Mouse (Mus musculus) liver, embryonic 16.5 days (tissue): Measurements from ENCODE around the gene Klf13. TPM values are rescaled to one million over a fixed set of nuclear protein-coding genes. Genes with fewer than 3 reads are reported as not detected.

ENCODE experiments used
- ATAC-seq: fragments of 200-750 bp; cut with Nextera tagmentation; 2 replicates; pipeline ENCODE4 v1.8.0; 2017; ENCODE audit warnings: low read depth, mild to moderate bottlenecking, moderate number of reproducible peaks, moderate library complexity
- H3K27ac ChIP-seq: fragments of 300-500 bp; sonication (generic); 2 replicates; pipeline ENCODE4 v1.5.1; 2014; ENCODE audit warnings: mild to moderate bottlenecking, low read length
- H3K27me3 ChIP-seq: fragments of 300-500 bp; sonication (generic); 2 replicates; pipeline ENCODE4 v1.6.1; 2014; ENCODE audit warnings: low read depth, low read length, mixed read lengths; ENCODE audit not compliant: control insufficient read depth, insufficient read depth
- H3K36me3 ChIP-seq: fragments of 300-500 bp; sonication (generic); 2 replicates; pipeline ENCODE4 v1.6.1; 2014; ENCODE audit warnings: mild to moderate bottlenecking; ENCODE audit not compliant: control insufficient read depth, insufficient read depth
- H3K4me1 ChIP-seq: fragments of 300-500 bp; sonication (generic); 2 replicates; pipeline ENCODE4 v1.6.1; 2014; ENCODE audit warnings: low read depth, low read length, mixed read lengths; ENCODE audit not compliant: control insufficient read depth
- H3K4me2 ChIP-seq: fragments of 300-500 bp; sonication (generic); 2 replicates; pipeline ENCODE4 v1.6.1; 2014; ENCODE audit warnings: low read depth, low read length, mixed read lengths
- H3K4me3 ChIP-seq: fragments of 300-500 bp; sonication (generic); 2 replicates; pipeline ENCODE4 v1.5.1; 2014; ENCODE audit warnings: low read depth, mild to moderate bottlenecking, low read length
- H3K9ac ChIP-seq: fragments of 300-500 bp; sonication (generic); 2 replicates; pipeline ENCODE4 v1.6.1; 2014; ENCODE audit warnings: low read depth, low read length
- H3K9me3 ChIP-seq: fragments of 300-500 bp; sonication (generic); replicated peaks from 2 replicates; pipeline ENCODE4 v1.6.1; 2016; ENCODE audit warnings: low read length; ENCODE audit not compliant: control insufficient read depth
- WGBS: fragments of 180-500 bp; shearing (Covaris S2); extraction: QIAGEN DNeasy Blood & Tissue Kit; methylation state at CpG from one replicate; pipeline ENCODE4 v1.1.7; 2014; ENCODE audit not compliant: insufficient replicate concordance; 5-methylcytosine and 5-hydroxymethylcytosine counted together
- polyA plus RNA-seq: library from polyadenylated mRNA; unstranded; fragments of >200 nt; fragmentation: Nextera tagmentation; extraction: Ambion mirVana; gene quantifications from 2 replicates; pipeline ENCODE4 v1.2.1, GENCODE M21; 2015

Gene Klf13
- polyA plus RNA-seq, 1 experiment from 2014 or later = 16.6 TPM

DNA sequence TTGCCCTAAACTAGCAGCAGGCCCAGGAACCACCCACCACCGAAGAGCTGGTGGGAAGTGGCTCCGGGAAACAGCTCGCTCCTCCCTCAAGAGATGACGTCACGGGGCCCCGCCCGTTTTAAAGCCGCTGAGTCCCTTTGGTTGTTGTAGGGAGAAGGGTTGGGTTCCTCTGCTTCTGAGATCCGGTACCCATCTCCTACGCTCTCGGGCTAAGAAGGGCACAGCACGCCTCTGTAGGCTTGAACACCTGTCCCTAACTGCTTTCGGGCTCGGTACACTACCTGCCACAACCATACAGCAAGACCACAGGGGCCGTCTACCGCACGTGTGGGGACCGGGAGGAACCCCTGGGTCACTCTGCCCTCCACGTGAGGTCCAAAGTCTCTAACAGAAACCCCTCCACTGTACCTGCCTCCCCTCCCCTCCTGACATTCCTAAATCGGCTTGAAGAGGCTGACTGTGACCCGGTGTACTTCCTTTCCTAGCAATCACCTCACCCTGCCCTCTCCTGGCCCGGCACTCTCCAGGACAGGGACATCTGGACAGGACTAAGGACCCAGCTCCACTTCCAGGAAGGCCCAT, 80.1 kb downstream of the Klf13 start:
- WGBS = 5% methylated on average over 22 of the region's 22 CpGs
- peak; percentile 77 for ATAC-seq
- peak overlapping the region; percentile 62 for H3K9ac ChIP-seq
- no peaks in the 10 kb centered on the region for H3K36me3 ChIP-seq
- peaks cover 5% of the 10 kb centered on the region for H3K4me1 ChIP-seq
- H3K4me3 ChIP-seq = peak overlapping the region; percentile 57
- no peaks in the 10 kb centered on the region for H3K27me3 ChIP-seq
- H3K9me3 ChIP-seq = no peaks in the 10 kb centered on the region
- peak overlapping the region; percentile 75 for H3K4me2 ChIP-seq
- H3K27ac ChIP-seq = no peak overlapping the region

- H3K4me1 ChIP-seq = peaks cover 5% of the 10 kb centered on the region
- no peaks in the 10 kb centered on the region for H3K27me3 ChIP-seq
- no peak overlapping the region for H3K4me3 ChIP-seq
- H3K9ac ChIP-seq = no peak overlapping the region
- no peaks in the 10 kb centered on the region for H3K36me3 ChIP-seq
- 75% methylated on average over 17 of the region's 17 CpGs for WGBS
- ATAC-seq = no peak
- H3K27ac ChIP-seq = no peak overlapping the region
- H3K4me2 ChIP-seq = no peak overlapping the region
- no peaks in the 10 kb centered on the region for H3K9me3 ChIP-seq
Measured at GRCm38 (mm10) chr7:63857771-63858417, 80.8 kb downstream of the Klf13 start.

DNA sequence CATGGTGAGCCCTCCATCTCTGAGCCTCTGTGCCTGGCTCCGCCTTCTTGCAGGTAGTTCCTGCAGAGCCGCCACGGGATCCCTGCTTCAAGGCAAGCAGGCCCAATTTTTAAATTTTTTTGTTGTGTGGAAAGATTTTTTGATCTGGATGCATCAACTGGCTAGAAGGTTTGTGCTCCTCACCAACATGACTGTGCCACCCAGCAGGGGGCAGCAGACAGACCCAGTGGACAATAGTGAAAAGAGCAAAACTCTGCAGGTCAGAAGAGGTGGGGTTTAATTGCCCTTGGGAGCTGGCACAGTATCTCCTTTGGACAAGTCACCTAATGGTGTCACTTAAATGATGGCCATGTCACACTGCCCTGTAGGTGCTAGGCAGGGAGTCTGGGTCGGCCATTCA, 83.4 kb downstream of the Klf13 start:
- WGBS = 50% methylated on average over 4 of the region's 4 CpGs
- ATAC-seq = no peak
- Histone ChIP-seq H3K27ac (no peak overlapping the region), H3K36me3 (no peaks in the 10 kb centered on the region), H3K4me1 (peaks cover 5% of the 10 kb centered on the region), H3K4me2 (no peak overlapping the region), H3K4me3 (no peak overlapping the region), H3K9ac (no peak overlapping the region), H3K9me3 (no peaks in the 10 kb centered on the region), H3K27me3 (no peaks in the 10 kb centered on the region; the same call in 1 of the 2 replicates)

- 32% methylated on average over 7 of the region's 7 CpGs for WGBS
- no peak for ATAC-seq
Measured at GRCm38 (mm10) chr7:63851841-63852533, 86.7 kb downstream of the Klf13 start.

More at GRCm38 (mm10) chr7:63851841-63852533, 86.7 kb downstream of the Klf13 start:
- no peaks in the 10 kb centered on the region for H3K36me3 ChIP-seq
- H3K9ac ChIP-seq = no peak overlapping the region
- no peak overlapping the region for H3K27ac ChIP-seq
- H3K27me3 ChIP-seq = no peaks in the 10 kb centered on the region; the same call in 1 of the 2 replicates
- H3K9me3 ChIP-seq = no peaks in the 10 kb centered on the region
- no peaks in the 10 kb centered on the region for H3K4me1 ChIP-seq
- H3K4me2 ChIP-seq = no peak overlapping the region
- H3K4me3 ChIP-seq = no peak overlapping the region

Other genes with a start within 250 kb of the Klf13 start
- not detected in 2 replicates for gene E030018B13Rik, start 22.1 kb downstream of the Klf13 start, polyA plus RNA-seq
- gene Trpm1, start 214.9 kb upstream of the Klf13 start, polyA plus RNA-seq = not detected in 2 replicates